Mouse (Mus musculus): Measurements from ENCODE around the gene Serpina9. TPM values are rescaled to one million over a fixed set of nuclear protein-coding genes. Genes with fewer than 3 reads are reported as not detected.
"Not testable (repeated sequence)": the region's sequence is repeated elsewhere in the genome, so short reads cannot be mapped to it uniquely, and the experiment has no call there.

Gene Serpina9
- polyA plus RNA-seq, 1 experiment from 2014 or later: not detected

GRCm38 (mm10) chr12:103958798-103959197, 54.8 kb downstream of the Serpina9 start, which contains the start of gene Serpina1e:
Gene Serpina1e, minus strand, starts transcription at chr12:103958975.
- Histone ChIP-seq H3K36me3 (ENCODE audit: control insufficient read depth, insufficient read depth) (no peaks in the 10 kb centered on the region), H3K4me1 (replicated peaks; ENCODE audit: control insufficient read depth, insufficient read depth, low read length) (no peaks in the 10 kb centered on the region), H3K27me3 (replicated peaks; ENCODE audit: control insufficient read depth, insufficient read depth, low read length) (no peaks in the 10 kb centered on the region), H3K9me3 (ENCODE audit: control insufficient read depth, low read length) (no peaks in the 10 kb centered on the region), H3K4me2 (ENCODE audit: low read length) (no peak within 1 kb of the TSS), H3K9ac (replicated peaks; ENCODE audit: low read depth, low read length) (no peak within 1 kb of the TSS), H3K27ac (ENCODE audit: low read length) (no peak within 1 kb of the TSS), H3K4me3 (replicated peaks; ENCODE audit: low read length) (no peak within 1 kb of the TSS)
- ATAC-seq: no peak
- WGBS: 86% methylated on average over 3 of the region's 3 CpGs

GRCm38 (mm10) chr12:103956555-103956954, 57.0 kb downstream of the Serpina9 start:
- not testable (repeated sequence) for H3K4me1 ChIP-seq (replicated peaks; ENCODE audit: control insufficient read depth, insufficient read depth, low read length); ATAC-seq; H3K36me3 ChIP-seq (ENCODE audit: control insufficient read depth, insufficient read depth); H3K4me2 ChIP-seq (ENCODE audit: low read length); H3K9ac ChIP-seq (replicated peaks; ENCODE audit: low read depth, low read length); H3K27ac ChIP-seq (ENCODE audit: low read length); H3K4me3 ChIP-seq (replicated peaks; ENCODE audit: low read length); H3K9me3 ChIP-seq (ENCODE audit: control insufficient read depth, low read length); H3K27me3 ChIP-seq (replicated peaks; ENCODE audit: control insufficient read depth, insufficient read depth, low read length)
- 79% methylated on average over 2 of the region's 2 CpGs for WGBS

GRCm38 (mm10) chr12:103952972-103953371, 60.6 kb downstream of the Serpina9 start:
- not testable (repeated sequence) for H3K9ac ChIP-seq (replicated peaks; ENCODE audit: low read depth, low read length); H3K4me2 ChIP-seq (ENCODE audit: low read length); H3K4me1 ChIP-seq (replicated peaks; ENCODE audit: control insufficient read depth, insufficient read depth, low read length); H3K4me3 ChIP-seq (replicated peaks; ENCODE audit: low read length); H3K36me3 ChIP-seq (ENCODE audit: control insufficient read depth, insufficient read depth); ATAC-seq; H3K27ac ChIP-seq (ENCODE audit: low read length); H3K27me3 ChIP-seq (replicated peaks; ENCODE audit: control insufficient read depth, insufficient read depth, low read length); H3K9me3 ChIP-seq (ENCODE audit: control insufficient read depth, low read length)
- WGBS: 95% methylated on average over 2 of the region's 3 CpGs

GRCm38 (mm10) chr12:103946243-103946642, 67.3 kb downstream of the Serpina9 start:
- WGBS: 84% methylated on average over 4 of the region's 4 CpGs
- no peak overlapping the region for H3K4me3 ChIP-seq (replicated peaks; ENCODE audit: low read length)
- H3K27me3 ChIP-seq (replicated peaks; ENCODE audit: control insufficient read depth, insufficient read depth, low read length): no peaks in the 10 kb centered on the region
- no peak overlapping the region for H3K4me2 ChIP-seq (ENCODE audit: low read length)
- no peak for ATAC-seq
- no peak overlapping the region for H3K27ac ChIP-seq (ENCODE audit: low read length)
- H3K9me3 ChIP-seq (ENCODE audit: control insufficient read depth, low read length): 0 out of 2 replicates have a peak, but pooled peaks cover 2% of the 10 kb centered on the region
- H3K9ac ChIP-seq (replicated peaks; ENCODE audit: low read depth, low read length): no peak overlapping the region
- no peaks in the 10 kb centered on the region for H3K36me3 ChIP-seq (ENCODE audit: control insufficient read depth, insufficient read depth)
- H3K4me1 ChIP-seq (replicated peaks; ENCODE audit: control insufficient read depth, insufficient read depth, low read length): no peaks in the 10 kb centered on the region

Other genes starting within 250 kb of the Serpina9 start
- gene Serpina1d, start 240.2 kb downstream of the Serpina9 start, polyA plus RNA-seq (2015; fragmentation: Nextera tagmentation; extraction: Ambion mirVana): not detected in 2 replicates
- 0.25 TPM in 1 of 2 replicates, not detected in the other for gene Serpina1b, start 183.4 kb downstream of the Serpina9 start, polyA plus RNA-seq (2015; fragmentation: Nextera tagmentation; extraction: Ambion mirVana)
- gene Serpina1a, start 150.2 kb downstream of the Serpina9 start, polyA plus RNA-seq (2015; fragmentation: Nextera tagmentation; extraction: Ambion mirVana): not detected in 2 replicates
- not detected in 2 replicates for gene Serpina1c, start 108.9 kb downstream of the Serpina9 start, polyA plus RNA-seq (2015; fragmentation: Nextera tagmentation; extraction: Ambion mirVana)
- not detected in 2 replicates for gene Serpina1e, start 54.8 kb downstream of the Serpina9 start, polyA plus RNA-seq (2015; fragmentation: Nextera tagmentation; extraction: Ambion mirVana)
- not detected in 2 replicates for gene Serpina11, start 23.8 kb downstream of the Serpina9 start, polyA plus RNA-seq (2015; fragmentation: Nextera tagmentation; extraction: Ambion mirVana)
- gene Serpina12, start 30.7 kb upstream of the Serpina9 start, polyA plus RNA-seq (2015; fragmentation: Nextera tagmentation; extraction: Ambion mirVana): not detected in 2 replicates
- not detected in 2 replicates for gene Serpina5, start 87.4 kb upstream of the Serpina9 start, polyA plus RNA-seq (2015; fragmentation: Nextera tagmentation; extraction: Ambion mirVana)
- not detected in 2 replicates for gene Serpina3a, start 99.0 kb upstream of the Serpina9 start, polyA plus RNA-seq (2015; fragmentation: Nextera tagmentation; extraction: Ambion mirVana)
- 0.10 TPM in 1 of 2 replicates, not detected in the other for gene Serpina3b, start 114.2 kb upstream of the Serpina9 start, polyA plus RNA-seq (2015; fragmentation: Nextera tagmentation; extraction: Ambion mirVana)
- not detected in 2 replicates for gene Serpina3c, start 140.1 kb upstream of the Serpina9 start, polyA plus RNA-seq (2015; fragmentation: Nextera tagmentation; extraction: Ambion mirVana)
- 0.20 TPM in 1 of 2 replicates, not detected in the other for gene Serpina3f, start 200.8 kb upstream of the Serpina9 start, polyA plus RNA-seq (2015; fragmentation: Nextera tagmentation; extraction: Ambion mirVana)
- not detected in 2 replicates for gene Serpina3g, start 222.5 kb upstream of the Serpina9 start, polyA plus RNA-seq (2015; fragmentation: Nextera tagmentation; extraction: Ambion mirVana)
- not detected in 2 replicates for gene Serpina3i, start 249.4 kb upstream of the Serpina9 start, polyA plus RNA-seq (2015; fragmentation: Nextera tagmentation; extraction: Ambion mirVana)